Mouse (Mus musculus): ENCODE results near the gene Ppfibp2. TPM values are rescaled to one million over a fixed set of nuclear protein-coding genes. Genes with fewer than 3 reads are reported as not detected.

Gene Ppfibp2
- total RNA-seq, 2 experiments from 2014 or later, result 24.6 to 26.4 TPM

DNA sequence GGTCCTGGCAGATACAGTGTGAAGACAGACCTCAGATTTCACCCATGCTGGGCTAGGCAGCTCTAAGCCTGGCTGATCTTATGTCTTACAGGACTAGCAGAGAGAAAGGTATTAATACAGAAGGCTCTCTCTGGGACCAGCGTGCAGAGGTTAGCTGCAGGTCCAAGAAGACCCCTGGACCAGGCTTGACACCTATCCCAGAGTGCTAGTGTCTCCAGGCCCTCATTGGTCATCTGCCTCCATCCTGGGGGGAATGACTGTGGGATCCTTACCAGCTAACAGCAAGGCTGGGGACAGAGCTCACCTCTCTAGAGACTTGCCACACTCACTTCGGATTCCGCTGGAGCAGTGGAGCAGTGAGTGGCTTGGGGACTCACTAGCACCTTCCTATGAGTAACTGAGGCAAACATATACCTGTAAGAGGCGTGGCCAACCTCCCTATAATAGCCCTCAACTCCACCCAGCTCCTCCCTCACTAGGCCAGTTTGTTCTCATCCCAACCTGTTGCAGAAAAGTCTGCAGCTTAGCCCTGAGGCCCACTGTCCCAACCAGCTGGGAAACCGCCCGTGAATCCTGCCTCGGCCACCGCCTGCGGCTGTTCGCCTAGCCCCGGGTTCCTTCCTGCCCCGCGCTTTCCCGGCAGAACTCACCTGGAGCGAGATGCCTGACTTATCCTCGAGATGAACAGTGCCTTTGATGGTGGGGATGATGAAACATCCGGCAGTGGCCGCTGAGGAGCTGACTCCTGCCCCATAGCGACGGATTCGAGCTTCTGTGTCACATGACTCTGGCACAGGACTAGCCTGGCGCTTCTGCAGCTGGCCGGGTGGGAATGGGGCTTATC, 162.5 kb downstream of the Ppfibp2 start, which contains the start of gene Cyb5r2:
TSS of gene Cyb5r2 (minus strand) at position 725 of the 844 bp plus-strand sequence.
- peak; percentile 26 to 29 for DNase-seq

DNA sequence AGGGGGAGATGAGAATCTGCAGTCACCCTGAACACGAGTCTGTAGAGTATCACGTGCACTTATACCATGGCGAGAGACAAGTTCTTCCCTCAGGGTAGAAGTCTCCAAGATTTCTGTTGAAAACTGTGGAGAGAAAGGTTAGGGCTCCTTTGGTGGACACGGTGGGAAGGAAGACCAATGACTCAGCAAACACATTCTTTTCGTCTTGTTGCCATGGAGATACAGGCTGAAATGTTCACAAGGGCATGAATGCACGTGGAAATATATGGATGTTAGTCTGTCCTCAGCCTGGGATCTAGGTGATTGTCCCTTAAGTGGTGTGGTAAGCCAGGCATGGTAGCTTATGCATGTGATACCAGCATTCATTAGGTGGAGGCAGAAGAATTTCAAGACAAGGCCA, 175.8 kb downstream of the Ppfibp2 start:
- DNase-seq, result no peak

GRCm38 (mm10) chr7:107778216-107778615, 183.2 kb downstream of the Ppfibp2 start:
- DNase-seq, result no peak

DNA sequence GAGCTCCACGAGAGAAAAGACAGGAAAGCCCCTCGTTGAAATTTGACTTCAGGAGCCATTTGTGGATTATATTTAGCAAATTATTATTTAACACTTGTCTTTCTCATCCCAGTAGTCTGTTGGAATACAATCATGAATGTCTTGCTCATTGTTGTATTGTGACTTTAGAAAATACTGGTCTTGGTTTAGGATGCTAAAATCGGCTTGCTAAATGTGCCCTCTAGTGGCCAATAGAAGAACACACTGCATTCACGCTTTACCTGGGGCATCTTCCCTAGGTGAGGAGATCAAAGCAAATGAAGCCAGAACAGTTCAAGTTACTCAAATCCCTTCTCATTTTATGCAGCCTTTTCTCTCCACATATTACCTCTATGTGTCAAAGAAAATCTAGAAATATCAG, 184.6 kb downstream of the Ppfibp2 start:
- peak in 1 of 2 experiments; percentile 16 for DNase-seq

DNA sequence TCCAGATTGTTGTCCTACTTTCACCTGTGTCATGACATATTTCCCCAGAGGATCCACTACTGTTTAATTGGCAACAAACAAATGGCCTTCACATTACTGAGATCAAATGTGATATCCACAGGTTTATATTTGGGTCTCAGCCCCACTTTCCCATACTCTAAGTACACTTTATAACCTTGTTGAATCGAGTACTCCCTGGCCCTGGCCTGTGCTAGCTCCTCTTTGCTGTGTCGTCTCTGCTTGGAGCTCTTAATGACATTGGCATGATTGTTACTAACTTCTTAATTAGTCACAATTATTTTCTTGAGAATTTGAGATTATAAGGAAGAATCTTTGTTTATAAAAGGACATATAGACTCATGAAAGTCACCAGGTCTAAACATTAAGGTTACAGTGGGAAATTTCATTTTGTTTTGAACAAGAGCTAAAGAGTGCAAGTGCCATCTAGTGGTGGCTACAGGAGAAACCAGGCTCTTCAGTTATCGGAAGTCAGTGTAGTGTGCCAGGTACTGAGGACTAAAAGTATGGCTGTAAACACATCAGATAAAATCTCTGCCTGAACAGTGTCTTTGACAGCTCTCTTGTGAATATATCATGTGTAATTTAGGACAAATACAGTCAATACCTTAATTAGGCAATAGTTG, 193.1 kb downstream of the Ppfibp2 start:
- peak in 1 of 2 experiments; percentile 9 for DNase-seq

DNA sequence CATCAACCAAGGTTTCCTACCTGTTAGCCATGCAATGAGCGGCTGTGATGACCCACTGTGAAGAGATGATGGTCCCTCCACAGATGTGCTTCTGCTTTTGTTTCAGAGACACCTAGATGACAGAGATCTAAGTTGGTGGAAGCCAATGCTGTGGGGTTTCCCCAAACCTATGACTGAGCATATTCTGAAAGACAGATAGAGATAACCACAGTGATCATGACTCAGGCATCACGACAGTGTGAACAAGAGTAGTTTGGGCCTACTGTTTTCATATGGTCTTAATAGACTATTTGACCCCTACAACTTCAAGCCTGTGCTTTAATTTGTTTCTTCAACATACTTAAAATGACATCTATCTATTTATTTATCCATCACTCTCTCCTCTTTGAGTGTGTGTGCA, 201.5 kb downstream of the Ppfibp2 start:
- DNase-seq, result no peak

Other genes starting within 250 kb of the Ppfibp2 start
- gene Syt9, start 224.5 kb upstream of the Ppfibp2 start, total RNA-seq (2021), result under 1 TPM in 1 of 2 experiments, not detected in 1; 0.10 TPM
- gene Olfml1, start 27.8 kb upstream of the Ppfibp2 start, total RNA-seq (2021), result 1 to 10 TPM; 2.7 to 3.9 TPM
- gene 5330417H12Rik, start 30.0 kb downstream of the Ppfibp2 start, total RNA-seq (2021), result not detected
- not detected for gene Cyb5r2, start 162.8 kb downstream of the Ppfibp2 start, total RNA-seq (2021)
- gene Ovch2, start 206.0 kb downstream of the Ppfibp2 start, total RNA-seq (2021), result not detected
- not detected for gene Olfr467, start 217.1 kb downstream of the Ppfibp2 start, total RNA-seq (2021)
- gene Olfr469, start 230.3 kb downstream of the Ppfibp2 start, total RNA-seq (2021), result not detected